ENCODE assay signal across 8 mouse cellular contexts in genomic region chr5:124552094-124552472, GRCm38 (mm10). TPM values are rescaled to one million over a fixed set of nuclear protein-coding genes. Genes with fewer than 3 reads are reported as not detected.
DNase-seq lines count a peak whose midpoint lies in the region; ATAC-seq and TF ChIP-seq lines count a peak whose summit lies in the region.

No protein-coding gene starts in this region.

- intact Hi-C loops in left cerebral cortex, postnatal 14 days (cut with DNase I) = no loop called here

- no peak for DNase-seq in lung, adult 2 months
- DNase-seq in lung, postnatal 10 days = no peak
- DNase-seq in embryonic facial prominence, embryonic 10.5 days (ENCODE audit: low spot score) = no peak
- DNase-seq in left cerebral cortex, postnatal 14 days (ENCODE audit: low spot score in 2 of 2) = no peak
- no peak for DNase-seq in cerebellum, postnatal 14 days
- DNase-seq in layer of hippocampus, postnatal 14 days (ENCODE audit: low spot score in 2 of 2) = no peak

- 0 out of 2 replicates have a peak, but pooled peaks cover 3% of the 10 kb centered on the region for H3K4me1 ChIP-seq in lung, adult 2 months (ENCODE audit: control insufficient read depth, insufficient read depth, low read length)
- peaks cover 13% of the 10 kb centered on the region for H3K4me1 ChIP-seq in embryonic facial prominence, embryonic 10.5 days
- peaks cover 3% of the 10 kb centered on the region; the same call in 1 of the 2 replicates for H3K4me1 ChIP-seq in intestine, embryonic 15.5 days (replicated peaks)
- H3K4me1 ChIP-seq in neural tube, embryonic 14.5 days (ENCODE audit: control insufficient read depth, insufficient read depth, low read length) = peaks cover 6% of the 10 kb centered on the region; the same call in 1 of the 2 replicates

- WGBS in lung, adult 2 months = 5% methylated on average over 9 of the region's 9 CpGs
- WGBS in embryonic facial prominence, embryonic 10.5 days = 12% methylated on average over 9 of the region's 9 CpGs
- WGBS in intestine, embryonic 15.5 days = 6% methylated on average over 9 of the region's 9 CpGs
- 14% methylated on average over 9 of the region's 9 CpGs for WGBS in neural tube, embryonic 14.5 days

- no peaks in the 10 kb centered on the region for H3K27me3 ChIP-seq in embryonic facial prominence, embryonic 10.5 days (replicated peaks; ENCODE audit: low read depth, poor library complexity, severe bottlenecking)
- H3K27me3 ChIP-seq in intestine, embryonic 15.5 days (replicated peaks) = no peaks in the 10 kb centered on the region
- H3K27me3 ChIP-seq in neural tube, embryonic 14.5 days (ENCODE audit: control insufficient read depth, insufficient read depth, low read length) = no peaks in the 10 kb centered on the region

- ATAC-seq in intestine, embryonic 15.5 days = no peak
- ATAC-seq in neural tube, embryonic 14.5 days (ENCODE audit: low read depth) = peak; percentile 12; the same call in 1 of the 2 replicates

- peak overlapping the region; percentile 80 for H3K9ac ChIP-seq in intestine, embryonic 15.5 days
- H3K9ac ChIP-seq in neural tube, embryonic 14.5 days (replicated peaks; ENCODE audit: low read depth, low read length) = peak overlapping the region; percentile 84

- no peaks in the 10 kb centered on the region for H3K9me3 ChIP-seq in embryonic facial prominence, embryonic 10.5 days
- H3K9me3 ChIP-seq in intestine, embryonic 15.5 days = no peaks in the 10 kb centered on the region
- H3K9me3 ChIP-seq in neural tube, embryonic 14.5 days (ENCODE audit: control insufficient read depth, low read length) = no peaks in the 10 kb centered on the region

- peak overlapping the region; percentile 44 for H3K4me3 ChIP-seq in lung, adult 2 months (replicated peaks; ENCODE audit: extremely low read depth, low read depth, low read length)
- peak overlapping the region; percentile 81 for H3K4me3 ChIP-seq in embryonic facial prominence, embryonic 10.5 days
- H3K4me3 ChIP-seq in intestine, embryonic 15.5 days (replicated peaks) = peak overlapping the region; percentile 98
- H3K4me3 ChIP-seq in neural tube, embryonic 14.5 days (ENCODE audit: low read depth, low read length) = peak overlapping the region; percentile 88

- H3K36me3 ChIP-seq in embryonic facial prominence, embryonic 10.5 days (replicated peaks) = peaks cover 56% of the 10 kb centered on the region
- H3K36me3 ChIP-seq in intestine, embryonic 15.5 days = peaks cover 12% of the 10 kb centered on the region
- peaks cover 28% of the 10 kb centered on the region for H3K36me3 ChIP-seq in neural tube, embryonic 14.5 days (ENCODE audit: control insufficient read depth, insufficient read depth, low read length)

- H3K4me2 ChIP-seq in intestine, embryonic 15.5 days (replicated peaks) = peak overlapping the region; percentile 83
- H3K4me2 ChIP-seq in neural tube, embryonic 14.5 days (ENCODE audit: low read depth, low read length) = peak overlapping the region; percentile 63

- TF ChIP-seq CTCF in lung, adult 2 months (IDR thresholded peaks at IDR 0.05; ENCODE audit: insufficient read depth, low read length) = no peak

- TF ChIP-seq POLR2A in lung, adult 2 months (IDR thresholded peaks at IDR 0.05; ENCODE audit: borderline replicate concordance, extremely low read depth, low read depth, low read length) = no peak

- peak overlapping the region; percentile 83 for H3K27ac ChIP-seq in embryonic facial prominence, embryonic 10.5 days (replicated peaks)
- peak overlapping the region; percentile 82 for H3K27ac ChIP-seq in intestine, embryonic 15.5 days
- peak overlapping the region; percentile 80 for H3K27ac ChIP-seq in neural tube, embryonic 14.5 days (ENCODE audit: low read depth, low read length)

RNA-seq across cellular contexts. Expression of gene Ddx55, which starts 0.6 kb away (rescaled TPM):
- polyA plus RNA-seq in lung, adult 2 months (2012; rRNA removed) = 11.0 and 12.9 TPM in 2 replicates
- 16.7 and 18.2 TPM in 2 replicates for polyA plus RNA-seq in embryonic facial prominence, embryonic 10.5 days (2016; fragmentation: Nextera tagmentation; extraction: Ambion mirVana)
- polyA plus RNA-seq in intestine, embryonic 15.5 days (2015; fragmentation: Nextera tagmentation; extraction: Ambion mirVana) = 13.9 and 15.9 TPM in 2 replicates
- 24.9 and 30.4 TPM in 2 replicates for polyA plus RNA-seq in neural tube, embryonic 14.5 days (2014; fragmentation: Nextera tagmentation; extraction: Ambion mirVana)
- total RNA-seq in left cerebral cortex, postnatal 14 days (2021) = 10 to 100 TPM; 20.5 to 26.3 TPM
- 10 to 100 TPM; 22.8 to 25.5 TPM for total RNA-seq in layer of hippocampus, postnatal 14 days (2021)

RNA-seq across cellular contexts. Expression of gene Tmed2, which starts 11.6 kb away (rescaled TPM):
- polyA plus RNA-seq in lung, adult 2 months (2012; rRNA removed) = 112 and 149 TPM in 2 replicates
- 453 and 454 TPM in 2 replicates for polyA plus RNA-seq in embryonic facial prominence, embryonic 10.5 days (2016; fragmentation: Nextera tagmentation; extraction: Ambion mirVana)
- polyA plus RNA-seq in intestine, embryonic 15.5 days (2015; fragmentation: Nextera tagmentation; extraction: Ambion mirVana) = 642 and 660 TPM in 2 replicates
- 368 and 376 TPM in 2 replicates for polyA plus RNA-seq in neural tube, embryonic 14.5 days (2014; fragmentation: Nextera tagmentation; extraction: Ambion mirVana)
- 100 to 1,000 TPM; 103 to 104 TPM for total RNA-seq in left cerebral cortex, postnatal 14 days (2021)
- total RNA-seq in layer of hippocampus, postnatal 14 days (2021) = 100 to 1,000 TPM in 1 of 2 experiments, 10 to 100 TPM in 1; 98.4 to 100 TPM

RNA-seq across cellular contexts. Expression of gene Rilpl1, which starts 20.9 kb away (rescaled TPM):
- 24.4 and 26.0 TPM in 2 replicates for polyA plus RNA-seq in lung, adult 2 months (2012; rRNA removed)
- polyA plus RNA-seq in embryonic facial prominence, embryonic 10.5 days (2016; fragmentation: Nextera tagmentation; extraction: Ambion mirVana) = 23.1 and 26.4 TPM in 2 replicates
- 10.3 and 11.9 TPM in 2 replicates for polyA plus RNA-seq in intestine, embryonic 15.5 days (2015; fragmentation: Nextera tagmentation; extraction: Ambion mirVana)
- polyA plus RNA-seq in neural tube, embryonic 14.5 days (2014; fragmentation: Nextera tagmentation; extraction: Ambion mirVana) = 11.0 and 14.4 TPM in 2 replicates
- total RNA-seq in left cerebral cortex, postnatal 14 days (2021) = 10 to 100 TPM; 42.5 to 57.5 TPM
- total RNA-seq in layer of hippocampus, postnatal 14 days (2021) = 10 to 100 TPM; 41.6 TPM

RNA-seq across cellular contexts. Expression of gene Eif2b1, which starts 26.8 kb away (rescaled TPM):
- 11.8 and 18.4 TPM in 2 replicates for polyA plus RNA-seq in lung, adult 2 months (2012; rRNA removed)
- polyA plus RNA-seq in embryonic facial prominence, embryonic 10.5 days (2016; fragmentation: Nextera tagmentation; extraction: Ambion mirVana) = 83.7 and 88.2 TPM in 2 replicates
- 85.0 and 88.3 TPM in 2 replicates for polyA plus RNA-seq in intestine, embryonic 15.5 days (2015; fragmentation: Nextera tagmentation; extraction: Ambion mirVana)
- 67.8 and 78.8 TPM in 2 replicates for polyA plus RNA-seq in neural tube, embryonic 14.5 days (2014; fragmentation: Nextera tagmentation; extraction: Ambion mirVana)
- 10 to 100 TPM; 41.7 to 42.0 TPM for total RNA-seq in left cerebral cortex, postnatal 14 days (2021)
- total RNA-seq in layer of hippocampus, postnatal 14 days (2021) = 10 to 100 TPM; 43.0 to 43.4 TPM

RNA-seq across cellular contexts. Expression of gene Gtf2h3, which starts 26.9 kb away (rescaled TPM):
- polyA plus RNA-seq in lung, adult 2 months (2012; rRNA removed) = 20.1 and 30.4 TPM in 2 replicates
- polyA plus RNA-seq in embryonic facial prominence, embryonic 10.5 days (2016; fragmentation: Nextera tagmentation; extraction: Ambion mirVana) = 114 TPM in 2 replicates
- 50.6 and 57.6 TPM in 2 replicates for polyA plus RNA-seq in intestine, embryonic 15.5 days (2015; fragmentation: Nextera tagmentation; extraction: Ambion mirVana)
- polyA plus RNA-seq in neural tube, embryonic 14.5 days (2014; fragmentation: Nextera tagmentation; extraction: Ambion mirVana) = 47.6 and 49.4 TPM in 2 replicates
- 10 to 100 TPM; 26.2 to 30.8 TPM for total RNA-seq in left cerebral cortex, postnatal 14 days (2021)
- 10 to 100 TPM; 28.5 to 33.2 TPM for total RNA-seq in layer of hippocampus, postnatal 14 days (2021)

Comparison
In these comparisons a context has a peak if more than half of its experiments do, and no peak if none do; other contexts are left out.
1. H3K4me3 ChIP-seq: peak in every context shown above with its lines; median percentile 98 in intestine, embryonic 15.5 days; 88 in neural tube, embryonic 14.5 days; 81 in embryonic facial prominence, embryonic 10.5 days; 44 in lung, adult 2 months.